Mouse (Mus musculus): ENCODE measurements around the gene Gaa.

DNA sequence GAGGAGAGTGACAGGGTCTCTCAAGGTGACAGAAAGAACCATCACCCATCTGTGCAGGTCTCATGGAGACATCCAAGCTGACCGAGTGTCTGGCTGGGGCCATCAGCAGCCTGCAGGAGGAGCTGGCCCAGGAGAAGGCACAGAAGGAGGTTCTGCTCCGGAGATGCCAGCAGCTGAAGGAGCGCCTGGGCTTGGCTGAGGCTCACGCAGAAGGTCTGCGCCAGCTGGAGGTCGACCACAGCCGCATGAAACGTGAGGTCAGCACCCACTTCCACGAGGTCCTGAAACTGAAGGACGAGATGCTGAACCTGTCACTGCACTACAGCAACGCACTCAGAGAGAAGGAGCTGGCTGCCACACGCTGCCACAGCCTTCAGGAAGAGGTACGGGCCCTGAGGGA, 54.8 kb downstream of the Gaa start:
- TF ChIP-seq CTCF (IDR thresholded peaks at IDR 0.05; ENCODE audit: low read depth) (no peak), EP300 (IDR thresholded peaks at IDR 0.05; ENCODE audit: low read depth) (no peak)

Data from liver, postnatal 0 days (tissue).